Mouse (Mus musculus) liver, embryonic 14.5 days (tissue): ENCODE measurements around the gene Filip1l. TPM values are rescaled to one million over a fixed set of nuclear protein-coding genes. Genes with fewer than 3 reads are reported as not detected.

Experiments
- ATAC-seq: fragments of 200-750 bp; cut with Nextera tagmentation; 2 replicates; pipeline ENCODE4 v1.8.0; 2017; ENCODE audit warnings: moderate number of reproducible peaks, mild to moderate bottlenecking, moderate library complexity; ENCODE audit not compliant: insufficient read depth
- DNase-seq, 3 experiments: peaks; one replicate each; pipeline ENCODE4 v3.0.0-alpha.2; 2012 to 2013; ENCODE audit warnings: low read depth in 3 of 3, low spot score in 3 of 3
- H3K27ac ChIP-seq: fragments of 300-500 bp; sonication (generic); 2 replicates; pipeline ENCODE4 v1.5.1; 2014; ENCODE audit warnings: moderate library complexity, mild to moderate bottlenecking, control low read depth, inconsistent platforms
- H3K27me3 ChIP-seq: fragments of 300-500 bp; sonication (generic); 2 replicates; pipeline ENCODE4 v1.6.1; 2014; ENCODE audit warnings: mild to moderate bottlenecking, low read length, moderate library complexity; ENCODE audit not compliant: control insufficient read depth, insufficient read depth
- H3K36me3 ChIP-seq: fragments of 300-500 bp; sonication (generic); replicated peaks from 2 replicates; pipeline ENCODE4 v1.6.1; 2014; ENCODE audit warnings: low read depth; ENCODE audit not compliant: control insufficient read depth, insufficient read depth
- H3K4me1 ChIP-seq, 2 experiments: fragments of 200-500 bp in 1 of 2; fragments of 300-500 bp in 1 of 2; sonication (generic) in 1 of 2; replicated peaks; 2 replicates each; pipeline ENCODE4 v1.6.1; 2012 to 2014; ENCODE audit warnings: antibody characterized with exemption in 1 of 2, inconsistent platforms in 1 of 2, low read length in 1 of 2; ENCODE audit not compliant: control insufficient read depth in 2 of 2, insufficient read depth in 2 of 2
- H3K4me2 ChIP-seq: fragments of 300-500 bp; sonication (generic); 2 replicates; pipeline ENCODE4 v1.6.1; 2014; ENCODE audit warnings: low read depth, mild to moderate bottlenecking, control low read depth, moderate library complexity
- H3K4me3 ChIP-seq, 2 experiments: fragments of 200-500 bp in 1 of 2; fragments of 300-500 bp in 1 of 2; sonication (generic) in 1 of 2; 2 replicates each; pipeline ENCODE4 v1.5.1; 2012 to 2014; ENCODE audit warnings: low read depth in 2 of 2, low read length in 2 of 2, mild to moderate bottlenecking in 2 of 2, control low read depth in 1 of 2, inconsistent platforms in 1 of 2, moderate library complexity in 1 of 2; ENCODE audit not compliant: insufficient read depth in 1 of 2
- H3K9ac ChIP-seq: fragments of 300-500 bp; sonication (generic); replicated peaks from 2 replicates; pipeline ENCODE4 v1.6.1; 2014; ENCODE audit warnings: mild to moderate bottlenecking, control low read depth, moderate library complexity
- H3K9me3 ChIP-seq: fragments of 300-500 bp; sonication (generic); 2 replicates; pipeline ENCODE4 v1.6.1; 2016; ENCODE audit warnings: low read length, mixed read lengths; ENCODE audit not compliant: control insufficient read depth
- CTCF ChIP-seq: IDR thresholded peaks from 2 replicates; pipeline ENCODE4 v1.5.1; 2016; ENCODE audit warnings: antibody characterized with exemption, low read depth, control low read depth
- EP300 ChIP-seq: IDR thresholded peaks from 2 replicates; pipeline ENCODE4 v1.6.1; 2016; ENCODE audit warnings: antibody characterized with exemption, low read depth
- WGBS: fragments of 180-500 bp; shearing (Covaris S2); extraction: QIAGEN DNeasy Blood & Tissue Kit; methylation state at CpG from one replicate; pipeline ENCODE4 v1.1.7; 2014; ENCODE audit not compliant: insufficient replicate concordance; 5-methylcytosine and 5-hydroxymethylcytosine counted together
- polyA plus RNA-seq, 2 experiments: library from polyadenylated mRNA; depleted of rRNA in 1 of 2; stranded (reverse) in 1 of 2; unstranded in 1 of 2; fragments of >200 nt; fragmentation: Nextera tagmentation in 1 of 2; extraction: Ambion mirVana in 1 of 2; gene quantifications; 2 replicates each; pipeline versions ENCODE4 v1.2.1 to v1.2.3; 2012 to 2014

Gene Filip1l
- polyA plus RNA-seq, 2 experiments: 2.1 to 3.3 TPM

DNA sequence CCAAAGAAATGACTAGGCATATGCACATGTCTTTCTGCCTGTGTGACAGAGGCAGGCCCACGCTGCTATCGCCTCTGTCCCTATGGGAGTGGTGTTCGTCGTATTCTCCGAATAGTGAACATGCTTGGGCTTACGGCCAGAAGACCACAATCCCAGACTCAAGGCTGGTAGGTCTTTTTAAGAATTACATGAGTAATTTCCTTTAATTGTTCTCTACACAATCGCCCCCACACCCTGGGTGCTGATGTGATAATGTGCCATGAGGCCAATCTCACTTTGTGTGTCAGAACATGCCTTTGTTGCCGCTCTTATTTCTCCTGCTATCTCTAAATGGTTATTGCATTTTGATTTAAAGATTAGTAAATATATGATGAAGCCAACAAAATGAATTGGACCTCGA, 132.4 kb downstream of the Filip1l start:
- WGBS: 67% methylated on average over 9 of the region's 9 CpGs
- H3K4me2 ChIP-seq: no peak overlapping the region
- no peak overlapping the region for H3K27ac ChIP-seq
- H3K27me3 ChIP-seq: no peaks in the 10 kb centered on the region
- H3K36me3 ChIP-seq: no peaks in the 10 kb centered on the region
- H3K9ac ChIP-seq: no peak overlapping the region
- no peak for ATAC-seq
- H3K9me3 ChIP-seq: no peaks in the 10 kb centered on the region
- no peak overlapping the region for H3K4me3 ChIP-seq
- TF ChIP-seq EP300 (no peak), CTCF (no peak)
- no peak for DNase-seq
- peaks cover 0 to 4% of the 10 kb centered on the region in 2 experiments; a peak in 1 of 4 replicates for H3K4me1 ChIP-seq

DNA sequence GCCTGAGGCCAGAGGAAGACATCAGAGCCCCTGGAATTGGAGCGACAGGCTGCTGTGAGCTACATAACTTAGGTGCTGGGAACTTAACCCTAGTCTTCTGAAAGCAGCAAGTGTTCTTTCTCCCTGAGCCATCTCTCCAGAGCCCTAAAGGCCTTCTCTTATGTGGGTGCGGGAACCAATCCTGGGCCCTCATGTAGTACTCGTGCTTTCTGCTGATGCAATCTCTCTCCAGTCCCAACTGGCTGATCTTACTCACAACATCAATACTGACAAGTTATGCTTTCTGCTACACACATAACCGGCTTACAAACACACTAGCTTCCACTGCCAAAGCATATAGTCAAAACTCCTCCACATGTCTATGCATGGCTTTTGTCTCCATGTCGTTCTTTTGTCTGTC, 133.4 kb downstream of the Filip1l start:
- no peak overlapping the region for H3K27ac ChIP-seq
- H3K9ac ChIP-seq: no peak overlapping the region
- peaks cover 0 to 4% of the 10 kb centered on the region in 2 experiments; a peak in 1 of 4 replicates for H3K4me1 ChIP-seq
- TF ChIP-seq EP300 (no peak), CTCF (no peak)
- H3K4me3 ChIP-seq: no peak overlapping the region
- no peaks in the 10 kb centered on the region for H3K36me3 ChIP-seq
- no peak for ATAC-seq
- DNase-seq: no peak
- no peak overlapping the region for H3K4me2 ChIP-seq
- H3K9me3 ChIP-seq: no peaks in the 10 kb centered on the region
- H3K27me3 ChIP-seq: no peaks in the 10 kb centered on the region
- 68% methylated on average over 5 of the region's 5 CpGs for WGBS

- no peak for DNase-seq
- Histone ChIP-seq H3K27me3 (no peaks in the 10 kb centered on the region), H3K4me1 (no peaks in the 10 kb centered on the region; a peak in 1 of 4 replicates), H3K9me3 (no peaks in the 10 kb centered on the region), H3K4me3 (no peak overlapping the region), H3K36me3 (no peaks in the 10 kb centered on the region), H3K27ac (no peak overlapping the region), H3K4me2 (no peak overlapping the region), H3K9ac (no peak overlapping the region)
- TF ChIP-seq EP300 (no peak), CTCF (no peak)
- no peak for ATAC-seq
These were observed 135.8 kb downstream of the Filip1l start for GRCm38 (mm10) chr16:57488661-57489060.

DNA sequence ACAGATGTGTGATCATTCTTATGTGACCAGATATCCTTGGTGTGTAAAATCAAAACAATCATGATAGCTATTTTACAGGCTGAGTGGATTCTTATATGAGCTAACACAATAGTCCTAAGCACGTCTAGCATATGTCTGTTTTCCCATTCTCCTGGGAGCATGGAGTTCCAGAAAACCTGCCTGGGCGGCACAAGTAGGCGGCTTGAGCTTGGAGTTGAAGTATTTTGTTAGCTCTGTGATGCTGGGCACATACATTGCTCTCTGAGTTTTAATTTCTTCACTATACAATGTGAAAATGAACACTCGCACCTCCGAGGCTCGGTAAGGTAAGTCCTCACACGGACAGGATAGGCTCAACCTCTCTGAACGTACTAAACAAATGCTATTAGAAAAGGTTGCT, 137.8 kb downstream of the Filip1l start:
- Histone ChIP-seq H3K4me1 (no peaks in the 10 kb centered on the region; a peak in 1 of 4 replicates), H3K9me3 (no peaks in the 10 kb centered on the region), H3K27me3 (no peaks in the 10 kb centered on the region), H3K9ac (no peak overlapping the region), H3K27ac (no peak overlapping the region), H3K4me3 (no peak overlapping the region), H3K4me2 (no peak overlapping the region), H3K36me3 (no peaks in the 10 kb centered on the region)
- WGBS: 81% methylated on average over 8 of the region's 8 CpGs
- ATAC-seq (no peak), DNase-seq (no peak)
- TF ChIP-seq EP300 (no peak), CTCF (no peak)

DNA sequence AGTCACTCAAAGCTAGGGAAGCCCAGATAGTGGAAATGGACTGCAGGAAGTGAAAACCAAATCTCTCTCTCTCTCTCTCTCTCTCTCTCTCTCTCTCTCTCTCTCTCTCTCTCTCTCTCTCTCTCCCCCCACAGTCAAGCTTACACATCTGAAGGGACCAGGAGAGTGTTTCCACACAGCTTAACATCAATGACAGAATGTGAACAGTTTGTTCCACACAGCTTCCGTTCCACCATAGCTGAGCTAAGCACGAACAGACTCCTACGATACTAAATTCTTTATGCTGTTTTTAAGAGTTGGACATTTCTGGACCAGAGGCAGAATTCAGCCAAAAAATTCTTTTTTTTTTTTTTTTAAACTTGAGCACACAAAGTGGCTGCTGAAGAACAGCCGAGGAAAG, 139.0 kb downstream of the Filip1l start:
- H3K27ac ChIP-seq: no peak overlapping the region
- H3K9ac ChIP-seq: no peak overlapping the region
- no peak overlapping the region for H3K4me2 ChIP-seq
- no peaks in the 10 kb centered on the region; a peak in 1 of 4 replicates for H3K4me1 ChIP-seq
- no peak overlapping the region for H3K4me3 ChIP-seq
- H3K9me3 ChIP-seq: no peaks in the 10 kb centered on the region
- H3K27me3 ChIP-seq: no peaks in the 10 kb centered on the region
- DNase-seq (no peak), ATAC-seq (no peak)
- H3K36me3 ChIP-seq: no peaks in the 10 kb centered on the region
- 74% methylated on average over 4 of the region's 4 CpGs for WGBS
- TF ChIP-seq CTCF (no peak), EP300 (no peak)
